Mouse (Mus musculus): ENCODE results near the gene Eif4b. TPM values are rescaled to one million over a fixed set of nuclear protein-coding genes. Genes with fewer than 3 reads are reported as not detected.
A peak's percentile ranks its signal among the peaks of the same experiment; 100 is the strongest.

Gene Eif4b
- polyA plus RNA-seq, 1 experiment from 2014 or later = 100 TPM

GRCm38 (mm10) chr15:102097991-102098555 is 24.5 kb downstream of the Eif4b start:
- Histone ChIP-seq H3K9ac (ENCODE audit: low read length) (no peak overlapping the region), H3K36me3 (ENCODE audit: control insufficient read depth, insufficient read depth, low read length) (peaks cover 51% of the 10 kb centered on the region), H3K27me3 (replicated peaks; ENCODE audit: control insufficient read depth, insufficient read depth, low read length) (no peaks in the 10 kb centered on the region), H3K4me2 (ENCODE audit: low read length) (no peak overlapping the region), H3K9me3 (replicated peaks; ENCODE audit: control insufficient read depth, low read length) (no peaks in the 10 kb centered on the region), H3K27ac (ENCODE audit: low read depth, low read length) (no peak overlapping the region), H3K4me1 (ENCODE audit: control insufficient read depth, insufficient read depth, low read length) (peaks cover 11% of the 10 kb centered on the region), H3K4me3 (ENCODE audit: low read depth, low read length) (no peak overlapping the region)
- DNase-seq (ENCODE audit: low spot score) = no peak
- ATAC-seq = no peak
- 25% methylated on average over 5 of the region's 5 CpGs for WGBS

- Histone ChIP-seq H3K27me3 (replicated peaks; ENCODE audit: control insufficient read depth, insufficient read depth, low read length) (no peaks in the 10 kb centered on the region), H3K27ac (ENCODE audit: low read depth, low read length) (no peak overlapping the region; the same call in 1 of the 2 replicates), H3K4me1 (ENCODE audit: control insufficient read depth, insufficient read depth, low read length) (peaks cover 11% of the 10 kb centered on the region), H3K4me3 (ENCODE audit: low read depth, low read length) (no peak overlapping the region), H3K9me3 (replicated peaks; ENCODE audit: control insufficient read depth, low read length) (no peaks in the 10 kb centered on the region), H3K36me3 (ENCODE audit: control insufficient read depth, insufficient read depth, low read length) (peaks cover 39% of the 10 kb centered on the region), H3K4me2 (ENCODE audit: low read length) (no peak overlapping the region), H3K9ac (ENCODE audit: low read length) (no peak overlapping the region)
- ATAC-seq (no peak), DNase-seq (ENCODE audit: low spot score) (no peak)
- 61% methylated on average over 5 of the region's 5 CpGs for WGBS
Observed at GRCm38 (mm10) chr15:102099260-102099659, 25.7 kb downstream of the Eif4b start.

GRCm38 (mm10) chr15:102099771-102100160 is 26.2 kb downstream of the Eif4b start:
- Histone ChIP-seq H3K4me3 (ENCODE audit: low read depth, low read length) (peak overlapping the region; percentile 45), H3K4me2 (ENCODE audit: low read length) (peak overlapping the region; percentile 80), H3K36me3 (ENCODE audit: control insufficient read depth, insufficient read depth, low read length) (peaks cover 34% of the 10 kb centered on the region), H3K27ac (ENCODE audit: low read depth, low read length) (peak overlapping the region; percentile 27; the same call in 1 of the 2 replicates), H3K9me3 (replicated peaks; ENCODE audit: control insufficient read depth, low read length) (no peaks in the 10 kb centered on the region), H3K27me3 (replicated peaks; ENCODE audit: control insufficient read depth, insufficient read depth, low read length) (no peaks in the 10 kb centered on the region), H3K9ac (ENCODE audit: low read length) (peak overlapping the region; percentile 66), H3K4me1 (ENCODE audit: control insufficient read depth, insufficient read depth, low read length) (peaks cover 11% of the 10 kb centered on the region)
- 22% methylated on average over 8 of the region's 8 CpGs for WGBS
- DNase-seq (ENCODE audit: low spot score) (no peak), ATAC-seq (no peak)

GRCm38 (mm10) chr15:102100161-102100981 is 26.8 kb downstream of the Eif4b start, which contains the start of gene Tns2:
Gene Tns2, plus strand, starts transcription at chr15:102100413.
- under 1% methylated on average over 45 of the region's 82 CpGs for WGBS

GRCm38 (mm10) chr15:102100996-102101671 is 27.6 kb downstream of the Eif4b start:
- Histone ChIP-seq H3K9ac (ENCODE audit: low read length) (no peak overlapping the region), H3K36me3 (ENCODE audit: control insufficient read depth, insufficient read depth, low read length) (peaks cover 20% of the 10 kb centered on the region), H3K27me3 (replicated peaks; ENCODE audit: control insufficient read depth, insufficient read depth, low read length) (peaks cover 12% of the 10 kb centered on the region), H3K4me3 (ENCODE audit: low read depth, low read length) (peak overlapping the region; percentile 45), H3K4me1 (ENCODE audit: control insufficient read depth, insufficient read depth, low read length) (peaks cover 11% of the 10 kb centered on the region), H3K9me3 (replicated peaks; ENCODE audit: control insufficient read depth, low read length) (no peaks in the 10 kb centered on the region), H3K4me2 (ENCODE audit: low read length) (peak overlapping the region; percentile 80), H3K27ac (ENCODE audit: low read depth, low read length) (peak overlapping the region; percentile 33; the same call in 1 of the 2 replicates)
- ATAC-seq = peak; percentile 18; the same call in 1 of the 2 replicates
- WGBS = 32% methylated on average over 10 of the region's 10 CpGs
- DNase-seq (ENCODE audit: low spot score) = no peak

More at GRCm38 (mm10) chr15:102100161-102100981, 26.8 kb downstream of the Eif4b start, which contains the start of gene Tns2:
- DNase-seq (ENCODE audit: low spot score) (peak; percentile 68), ATAC-seq (peak; percentile 67)
- Histone ChIP-seq H3K4me3 (ENCODE audit: low read depth, low read length) (peak within 1 kb of the TSS; percentile 45), H3K27me3 (replicated peaks; ENCODE audit: control insufficient read depth, insufficient read depth, low read length) (peaks cover 4% of the 10 kb centered on the region; the same call in 1 of the 2 replicates), H3K4me1 (ENCODE audit: control insufficient read depth, insufficient read depth, low read length) (peaks cover 11% of the 10 kb centered on the region), H3K9me3 (replicated peaks; ENCODE audit: control insufficient read depth, low read length) (no peaks in the 10 kb centered on the region), H3K4me2 (ENCODE audit: low read length) (peak within 1 kb of the TSS; percentile 80), H3K36me3 (ENCODE audit: control insufficient read depth, insufficient read depth, low read length) (peaks cover 28% of the 10 kb centered on the region), H3K9ac (ENCODE audit: low read length) (peak within 1 kb of the TSS; percentile 66), H3K27ac (ENCODE audit: low read depth, low read length) (peak within 1 kb of the TSS; percentile 27; the same call in 1 of the 2 replicates)

- peak overlapping the region; percentile 41; the same call in 1 of the 2 replicates for H3K27ac ChIP-seq (ENCODE audit: low read depth, low read length)
- peaks cover 20% of the 10 kb centered on the region for H3K27me3 ChIP-seq (replicated peaks; ENCODE audit: control insufficient read depth, insufficient read depth, low read length)
- no peaks in the 10 kb centered on the region for H3K9me3 ChIP-seq (replicated peaks; ENCODE audit: control insufficient read depth, low read length)
- no peak overlapping the region for H3K9ac ChIP-seq (ENCODE audit: low read length)
- H3K4me1 ChIP-seq (ENCODE audit: control insufficient read depth, insufficient read depth, low read length) = peaks cover 14% of the 10 kb centered on the region
- DNase-seq (ENCODE audit: low spot score) (peak; percentile 50), ATAC-seq (peak; percentile 4; the same call in 1 of the 2 replicates)
- H3K36me3 ChIP-seq (ENCODE audit: control insufficient read depth, insufficient read depth, low read length) = peaks cover 15% of the 10 kb centered on the region
- WGBS = 42% methylated on average over 11 of the region's 11 CpGs
- no peak overlapping the region for H3K4me2 ChIP-seq (ENCODE audit: low read length)
- H3K4me3 ChIP-seq (ENCODE audit: low read depth, low read length) = no peak overlapping the region
Observed at GRCm38 (mm10) chr15:102101672-102102541, 28.3 kb downstream of the Eif4b start.

GRCm38 (mm10) chr15:102102548-102103121 is 29.1 kb downstream of the Eif4b start:
- ATAC-seq = no peak
- Histone ChIP-seq H3K36me3 (ENCODE audit: control insufficient read depth, insufficient read depth, low read length) (peaks cover 10% of the 10 kb centered on the region; the same call in 1 of the 2 replicates), H3K9me3 (replicated peaks; ENCODE audit: control insufficient read depth, low read length) (no peaks in the 10 kb centered on the region), H3K4me3 (ENCODE audit: low read depth, low read length) (no peak overlapping the region; the same call in 1 of the 2 replicates), H3K9ac (ENCODE audit: low read length) (0 out of 2 replicates have a peak overlapping the region, but pooled peaks have one; percentile 6), H3K4me1 (ENCODE audit: control insufficient read depth, insufficient read depth, low read length) (peaks cover 18% of the 10 kb centered on the region), H3K27me3 (replicated peaks; ENCODE audit: control insufficient read depth, insufficient read depth, low read length) (peaks cover 27% of the 10 kb centered on the region), H3K27ac (ENCODE audit: low read depth, low read length) (peak overlapping the region; percentile 41; the same call in 1 of the 2 replicates), H3K4me2 (ENCODE audit: low read length) (no peak overlapping the region)
- WGBS = 24% methylated on average over 6 of the region's 6 CpGs
- DNase-seq (ENCODE audit: low spot score) = no peak
